Mouse (Mus musculus) hindbrain, embryonic 14.5 days (tissue): ENCODE measurements around the gene Vmn1r228. TPM values are rescaled to one million over a fixed set of nuclear protein-coding genes. Genes with fewer than 3 reads are reported as not detected.

Source experiments
- ATAC-seq: fragments of 200-750 bp; cut with Nextera tagmentation; 2 replicates; pipeline ENCODE4 v1.8.0; 2017; ENCODE audit warnings: moderate number of reproducible peaks, mild to moderate bottlenecking, moderate TSS enrichment, moderate library complexity; ENCODE audit not compliant: low FRiP score
- DNase-seq: peaks from one replicate; pipeline ENCODE4 v3.0.0-alpha.2; 2015; ENCODE audit warnings: low spot score
- H3K27ac ChIP-seq: fragments of 300-500 bp; sonication (generic); 2 replicates; pipeline ENCODE4 v1.5.1; 2014; ENCODE audit warnings: mild to moderate bottlenecking, moderate library complexity
- H3K27me3 ChIP-seq: fragments of 300-500 bp; sonication (generic); 2 replicates; pipeline ENCODE4 v1.6.1; 2014; ENCODE audit warnings: mild to moderate bottlenecking, low read length, mixed read lengths; ENCODE audit not compliant: control insufficient read depth, insufficient read depth
- H3K36me3 ChIP-seq: fragments of 300-500 bp; sonication (generic); replicated peaks from 2 replicates; pipeline ENCODE4 v1.6.1; 2014; ENCODE audit not compliant: control insufficient read depth, insufficient read depth
- H3K4me1 ChIP-seq: fragments of 300-500 bp; sonication (generic); replicated peaks from 2 replicates; pipeline ENCODE4 v1.6.1; 2014; ENCODE audit warnings: antibody characterized with exemption, low read length, mixed read lengths; ENCODE audit not compliant: control insufficient read depth, insufficient read depth
- H3K4me2 ChIP-seq: fragments of 300-500 bp; sonication (generic); replicated peaks from 2 replicates; pipeline ENCODE4 v1.6.1; 2014; ENCODE audit warnings: mild to moderate bottlenecking, moderate library complexity
- H3K4me3 ChIP-seq: fragments of 300-500 bp; sonication (generic); replicated peaks from 2 replicates; pipeline ENCODE4 v1.5.1; 2014; ENCODE audit warnings: mild to moderate bottlenecking, low read length
- H3K9ac ChIP-seq: fragments of 300-500 bp; sonication (generic); 2 replicates; pipeline ENCODE4 v1.6.1; 2014
- H3K9me3 ChIP-seq: fragments of 300-500 bp; sonication (generic); 2 replicates; pipeline ENCODE4 v1.6.1; 2016; ENCODE audit warnings: low read length; ENCODE audit not compliant: control insufficient read depth
- WGBS: fragments of 180-500 bp; shearing (Covaris S2); extraction: QIAGEN DNeasy Blood & Tissue Kit; methylation state at CpG from one replicate; pipeline ENCODE4 v1.1.7; 2014; 5-methylcytosine and 5-hydroxymethylcytosine counted together
- polyA plus RNA-seq: library from polyadenylated mRNA; unstranded; fragments of >200 nt; fragmentation: Nextera tagmentation; extraction: Ambion mirVana; gene quantifications from 2 replicates; pipeline ENCODE4 v1.2.1, GENCODE M21; 2014

The Vmn1r228 gene
- polyA plus RNA-seq = not detected in 2 replicates

- no peak within 1 kb of the TSS for H3K27ac ChIP-seq
- DNase-seq (no peak), ATAC-seq (no peak)
- no peak within 1 kb of the TSS for H3K9ac ChIP-seq
- H3K9me3 ChIP-seq = 0 out of 2 replicates have a peak, but pooled peaks cover 27% of the 10 kb centered on the region
- H3K27me3 ChIP-seq = no peaks in the 10 kb centered on the region
- no peaks in the 10 kb centered on the region for H3K4me1 ChIP-seq
- H3K4me2 ChIP-seq = no peak within 1 kb of the TSS
- H3K4me3 ChIP-seq = no peak within 1 kb of the TSS
- no peaks in the 10 kb centered on the region for H3K36me3 ChIP-seq
Observed at GRCm38 (mm10) chr17:20786057-20786456, at the start of gene Vmn1r228. Gene Vmn1r228 (minus strand): TSS chr17:20786157.

GRCm38 (mm10) chr17:20811255-20811654, 25.3 kb upstream of the Vmn1r228 start, which contains the start of gene Vmn1r229:
Gene Vmn1r229 (plus strand): TSS chr17:20811555.
- no peak within 1 kb of the TSS for H3K9ac ChIP-seq
- DNase-seq (no peak), ATAC-seq (no peak)
- no peaks in the 10 kb centered on the region for H3K27me3 ChIP-seq
- 53% methylated on average over 1 of the region's 1 CpGs for WGBS
- H3K4me3 ChIP-seq = no peak within 1 kb of the TSS
- H3K4me1 ChIP-seq = no peaks in the 10 kb centered on the region
- H3K4me2 ChIP-seq = no peak within 1 kb of the TSS
- H3K9me3 ChIP-seq = 0 out of 2 replicates have a peak, but pooled peaks cover 12% of the 10 kb centered on the region
- no peak within 1 kb of the TSS for H3K27ac ChIP-seq
- no peaks in the 10 kb centered on the region for H3K36me3 ChIP-seq

GRCm38 (mm10) chr17:20729543-20729942, 56.4 kb downstream of the Vmn1r228 start, which contains the start of gene Vmn1r227:
Gene Vmn1r227 (plus strand): TSS chr17:20729843.
- H3K4me2 ChIP-seq = no peak within 1 kb of the TSS
- no peaks in the 10 kb centered on the region for H3K4me1 ChIP-seq
- H3K27ac ChIP-seq = no peak within 1 kb of the TSS
- no peak within 1 kb of the TSS for H3K4me3 ChIP-seq
- no peak within 1 kb of the TSS for H3K9ac ChIP-seq
- ATAC-seq (no peak), DNase-seq (no peak)
- H3K9me3 ChIP-seq = peaks cover 14% of the 10 kb centered on the region
- 29% methylated on average over 1 of the region's 1 CpGs for WGBS
- H3K36me3 ChIP-seq = no peaks in the 10 kb centered on the region
- no peaks in the 10 kb centered on the region for H3K27me3 ChIP-seq

Other genes with a start within 250 kb of the Vmn1r228 start
- not detected in 2 replicates for gene Vmn2r109, start 221.4 kb downstream of the Vmn1r228 start, polyA plus RNA-seq
- 0.03 and 0.04 TPM in 2 replicates for gene Vmn2r110, start 189.7 kb downstream of the Vmn1r228 start, polyA plus RNA-seq
- gene Fpr-rs3, start 161.3 kb downstream of the Vmn1r228 start, polyA plus RNA-seq = not detected in 2 replicates
- not detected in 2 replicates for gene Vmn1r226, start 103.3 kb downstream of the Vmn1r228 start, polyA plus RNA-seq
- gene Vmn1r227, start 56.3 kb downstream of the Vmn1r228 start, polyA plus RNA-seq = not detected in 2 replicates
- gene Vmn1r229, start 25.4 kb upstream of the Vmn1r228 start, polyA plus RNA-seq = not detected in 2 replicates
- gene Vmn1r230, start 54.3 kb upstream of the Vmn1r228 start, polyA plus RNA-seq = not detected in 2 replicates
- gene Vmn1r231, start 118.9 kb upstream of the Vmn1r228 start, polyA plus RNA-seq = not detected in 2 replicates
- not detected in 2 replicates for gene Vmn1r232, start 133.6 kb upstream of the Vmn1r228 start, polyA plus RNA-seq
- gene Ppp2r1a, start 159.2 kb upstream of the Vmn1r228 start, polyA plus RNA-seq = 794 and 843 TPM in 2 replicates
- not detected in 2 replicates for gene Vmn1r233, start 210.3 kb upstream of the Vmn1r228 start, polyA plus RNA-seq
- 16.2 and 21.0 TPM in 2 replicates for gene Zfp160, start 222.7 kb upstream of the Vmn1r228 start, polyA plus RNA-seq